Mouse (Mus musculus) left cerebral cortex, adult 18-20 months (tissue): Measurements from ENCODE around the gene Sh2d3c. TPM values are rescaled to one million over a fixed set of nuclear protein-coding genes. Genes with fewer than 3 reads are reported as not detected.

Experiments used
- DNase-seq, 2 experiments: peaks; one replicate each; pipeline ENCODE4 v3.0.0; 2021 to 2022; ENCODE audit warnings: low spot score in 2 of 2, mixed read lengths in 1 of 2
- total RNA-seq, 2 experiments: library from RNA; stranded (reverse); gene quantifications; 2 replicates each; pipeline ENCODE4 v1.2.3; 2021

Sh2d3c gene
- total RNA-seq, 2 experiments from 2014 or later = 27.9 to 35.5 TPM

GRCm38 (mm10) chr2:32724149-32724548, 3.3 kb downstream of the Sh2d3c start:
- no peak for DNase-seq

GRCm38 (mm10) chr2:32724832-32725790, 4.3 kb downstream of the Sh2d3c start:
- DNase-seq = no peak

GRCm38 (mm10) chr2:32727435-32727834, 6.6 kb downstream of the Sh2d3c start:
- peak; percentile 75 to 82 for DNase-seq

GRCm38 (mm10) chr2:32728463-32728862, 7.6 kb downstream of the Sh2d3c start:
- DNase-seq = no peak

GRCm38 (mm10) chr2:32729547-32729946, 8.7 kb downstream of the Sh2d3c start:
- no peak for DNase-seq

GRCm38 (mm10) chr2:32730854-32731253, 10.0 kb downstream of the Sh2d3c start:
- DNase-seq = no peak

- DNase-seq = no peak
Observed at GRCm38 (mm10) chr2:32731911-32732310, 11.1 kb downstream of the Sh2d3c start.

- no peak for DNase-seq
Observed at GRCm38 (mm10) chr2:32732695-32733094, 11.8 kb downstream of the Sh2d3c start.

- DNase-seq = no peak
Observed at GRCm38 (mm10) chr2:32734480-32734879, 13.6 kb downstream of the Sh2d3c start.

- no peak for DNase-seq
Observed at GRCm38 (mm10) chr2:32734933-32735332, 14.1 kb downstream of the Sh2d3c start.

GRCm38 (mm10) chr2:32736306-32736829, 15.5 kb downstream of the Sh2d3c start:
- DNase-seq = no peak

- DNase-seq = no peak
Observed at GRCm38 (mm10) chr2:32737008-32737407, 16.2 kb downstream of the Sh2d3c start.

GRCm38 (mm10) chr2:32739311-32739710, 18.5 kb downstream of the Sh2d3c start:
- DNase-seq = no peak

- DNase-seq = no peak
Observed at GRCm38 (mm10) chr2:32740916-32741272, 20.0 kb downstream of the Sh2d3c start, which contains the start of gene 6330409D20Rik. Gene 6330409D20Rik, minus strand, starts transcription at chr2:32741016.

- DNase-seq = peak; percentile 67 to 72
Observed at GRCm38 (mm10) chr2:32741273-32742172, 20.7 kb downstream of the Sh2d3c start.

- peak; percentile 82 to 92 for DNase-seq
Observed at GRCm38 (mm10) chr2:32742173-32742531, 21.3 kb downstream of the Sh2d3c start.

GRCm38 (mm10) chr2:32744272-32744982, 23.6 kb downstream of the Sh2d3c start:
- DNase-seq = no peak

- DNase-seq = no peak
Observed at GRCm38 (mm10) chr2:32749082-32749481, 28.2 kb downstream of the Sh2d3c start.

GRCm38 (mm10) chr2:32750199-32750598, 29.3 kb downstream of the Sh2d3c start:
- no peak for DNase-seq

- DNase-seq = no peak
Observed at GRCm38 (mm10) chr2:32750887-32751664, 30.2 kb downstream of the Sh2d3c start.
